Mouse (Mus musculus): ENCODE measurements around the gene Metrnl.

DNA sequence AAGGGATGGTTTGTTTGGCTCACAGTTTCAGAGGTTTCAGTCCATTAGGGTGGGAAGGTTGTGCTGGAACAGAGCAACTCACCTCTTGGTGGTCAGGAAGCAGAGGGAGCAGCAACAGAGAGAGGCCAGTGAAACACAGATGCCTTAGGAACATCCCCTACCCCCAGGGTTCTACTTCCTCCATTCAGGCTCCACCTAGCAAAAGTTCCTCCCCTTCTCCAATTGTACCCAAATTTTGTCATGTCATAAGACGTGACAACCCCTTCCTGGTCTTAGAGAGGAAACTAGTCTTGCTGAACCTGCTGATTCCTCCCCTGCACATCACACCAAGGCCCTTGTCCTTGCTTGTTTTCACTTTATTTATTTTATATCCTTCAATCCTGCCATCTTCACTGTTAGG is 32.8 kb downstream of the Metrnl start:
- no peak for TF ChIP-seq POLR2A (IDR thresholded peaks at IDR 0.05; ENCODE audit: borderline replicate concordance, control insufficient read depth, low read depth, low read length)
- no peak for TF ChIP-seq CTCF (IDR thresholded peaks at IDR 0.05; ENCODE audit: control insufficient read depth, insufficient read depth, low read length)

All from bone marrow, adult 2 months (tissue).